Mouse (Mus musculus): ENCODE measurements around the gene Gnb1. TPM values are rescaled to one million over a fixed set of nuclear protein-coding genes. Genes with fewer than 3 reads are reported as not detected.
A peak's percentile ranks its signal among the peaks of the same experiment; 100 is the strongest.

Gene Gnb1
- polyA plus RNA-seq, 1 experiment from 2014 or later, result 1,263 TPM

DNA sequence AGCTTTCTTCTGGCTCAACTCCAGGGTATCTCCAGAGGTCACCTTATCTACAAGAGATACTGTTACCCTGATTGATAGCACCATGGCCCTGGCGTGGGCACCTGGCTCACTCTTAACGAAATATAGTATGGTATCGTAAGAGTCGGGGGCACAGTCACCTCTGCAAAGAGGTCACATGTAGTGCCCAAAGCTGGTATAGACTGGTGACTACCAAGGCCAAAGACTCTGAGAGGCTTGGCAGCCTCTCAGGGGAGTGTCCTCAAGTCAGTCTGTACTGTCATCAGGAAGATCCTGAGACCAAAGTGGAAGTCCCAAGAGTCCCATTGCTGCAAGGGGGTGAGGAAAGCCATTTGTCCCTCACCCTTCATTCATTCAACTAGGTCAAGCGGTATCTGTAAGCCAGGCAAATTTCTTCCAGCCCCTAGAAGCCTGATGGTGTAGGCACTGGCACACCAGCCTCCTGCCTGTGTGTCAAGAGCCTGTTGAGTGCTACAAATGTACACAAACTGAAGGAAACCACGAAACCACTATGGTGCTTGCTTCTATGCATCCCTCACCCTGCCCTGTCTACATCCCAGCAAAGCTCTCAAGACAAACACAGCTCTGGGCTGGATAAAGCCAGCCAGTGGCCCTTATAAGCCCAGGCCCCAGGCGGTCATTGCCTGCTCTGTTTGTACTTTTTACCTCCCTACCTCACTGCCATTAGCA is 100.0 kb downstream of the Gnb1 start:
- H3K9ac ChIP-seq (replicated peaks; ENCODE audit: low read length), result no peak overlapping the region
- H3K27ac ChIP-seq (replicated peaks; ENCODE audit: low read depth, low read length), result no peak overlapping the region
- H3K4me2 ChIP-seq (ENCODE audit: low read length), result no peak overlapping the region
- DNase-seq, result no peak
- 88% methylated on average over 7 of the region's 7 CpGs for WGBS
- no peak for ATAC-seq (ENCODE audit: low FRiP score, low TSS enrichment)
- no peak overlapping the region for H3K4me3 ChIP-seq (replicated peaks; ENCODE audit: low read depth, low read length)
- H3K4me1 ChIP-seq (ENCODE audit: control insufficient read depth, insufficient read depth, low read length), result no peaks in the 10 kb centered on the region
- H3K36me3 ChIP-seq (ENCODE audit: control insufficient read depth, insufficient read depth, low read length), result peaks cover 49% of the 10 kb centered on the region
- H3K9me3 ChIP-seq (ENCODE audit: control insufficient read depth, low read length), result no peaks in the 10 kb centered on the region
- H3K27me3 ChIP-seq (ENCODE audit: control insufficient read depth, insufficient read depth, low read length), result no peaks in the 10 kb centered on the region

DNA sequence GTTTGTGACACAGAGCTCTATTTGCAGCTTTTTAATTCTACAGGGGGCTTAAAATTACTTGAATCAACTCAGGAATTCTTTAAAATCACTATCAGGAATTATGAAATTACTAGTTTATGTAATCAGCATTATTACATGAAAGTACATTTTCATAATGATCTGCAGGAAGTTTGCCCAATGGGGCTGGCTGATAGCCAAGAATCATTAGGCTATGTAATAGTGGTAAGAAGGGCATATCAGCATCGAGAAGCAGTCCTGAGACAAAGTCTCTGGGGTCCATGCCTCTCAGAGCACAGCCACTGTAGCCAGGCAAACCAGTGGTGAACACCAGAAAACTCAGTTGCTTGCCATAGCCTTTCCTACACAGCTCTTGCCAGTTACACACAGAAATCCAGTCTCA is 102.6 kb downstream of the Gnb1 start:
- WGBS, result 54% methylated on average over 1 of the region's 1 CpGs
- DNase-seq (no peak), ATAC-seq (ENCODE audit: low FRiP score, low TSS enrichment) (no peak)
- Histone ChIP-seq H3K4me2 (ENCODE audit: low read length) (no peak overlapping the region), H3K4me3 (replicated peaks; ENCODE audit: low read depth, low read length) (no peak overlapping the region), H3K9me3 (ENCODE audit: control insufficient read depth, low read length) (no peaks in the 10 kb centered on the region), H3K36me3 (ENCODE audit: control insufficient read depth, insufficient read depth, low read length) (peaks cover 23% of the 10 kb centered on the region), H3K27ac (replicated peaks; ENCODE audit: low read depth, low read length) (no peak overlapping the region), H3K4me1 (ENCODE audit: control insufficient read depth, insufficient read depth, low read length) (no peaks in the 10 kb centered on the region), H3K9ac (replicated peaks; ENCODE audit: low read length) (no peak overlapping the region), H3K27me3 (ENCODE audit: control insufficient read depth, insufficient read depth, low read length) (no peaks in the 10 kb centered on the region)

DNA sequence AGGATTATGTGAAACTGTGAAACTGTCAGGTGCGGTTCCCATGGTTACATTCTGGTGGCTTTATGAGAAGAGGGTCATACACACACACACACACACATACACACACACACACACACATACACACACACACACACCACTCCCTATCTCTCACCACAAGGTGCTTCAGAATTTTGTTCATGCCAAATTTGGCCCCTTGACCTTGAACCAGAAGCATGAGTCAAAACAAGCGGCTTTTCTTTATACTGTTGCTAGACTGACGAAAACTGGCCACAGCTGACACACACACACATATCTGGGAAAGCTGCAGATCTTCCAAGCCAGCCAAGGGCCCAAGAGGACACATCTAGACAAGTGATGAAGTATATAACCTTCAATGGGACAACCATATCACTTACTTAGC is 104.6 kb downstream of the Gnb1 start:
- Histone ChIP-seq H3K4me2 (ENCODE audit: low read length) (no peak overlapping the region), H3K9me3 (ENCODE audit: control insufficient read depth, low read length) (no peaks in the 10 kb centered on the region), H3K36me3 (ENCODE audit: control insufficient read depth, insufficient read depth, low read length) (0 out of 2 replicates have a peak, but pooled peaks cover 4% of the 10 kb centered on the region), H3K27ac (replicated peaks; ENCODE audit: low read depth, low read length) (no peak overlapping the region), H3K4me1 (ENCODE audit: control insufficient read depth, insufficient read depth, low read length) (no peaks in the 10 kb centered on the region), H3K9ac (replicated peaks; ENCODE audit: low read length) (no peak overlapping the region), H3K27me3 (ENCODE audit: control insufficient read depth, insufficient read depth, low read length) (no peaks in the 10 kb centered on the region), H3K4me3 (replicated peaks; ENCODE audit: low read depth, low read length) (no peak overlapping the region)
- ATAC-seq (ENCODE audit: low FRiP score, low TSS enrichment) (no peak), DNase-seq (no peak)
- WGBS, result 82% methylated on average over 3 of the region's 3 CpGs

DNA sequence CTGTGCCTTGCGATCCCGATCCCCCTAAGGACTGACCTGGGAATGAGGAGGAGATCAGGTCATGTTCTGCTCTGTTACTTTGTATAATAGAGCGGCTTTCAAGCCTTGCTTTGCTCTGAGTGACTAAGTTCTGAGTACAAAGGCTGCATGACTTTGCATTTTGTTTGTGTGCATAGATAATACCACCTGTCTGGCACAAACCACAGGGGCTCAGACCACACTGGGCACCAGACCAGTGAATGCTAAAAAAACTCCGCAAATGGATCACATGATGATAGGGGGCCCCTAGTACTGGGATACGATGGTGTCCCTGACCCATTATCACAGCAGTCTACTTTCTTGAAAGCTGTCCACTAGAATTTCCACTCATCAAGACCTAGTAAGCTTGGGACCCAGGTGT is 105.4 kb downstream of the Gnb1 start:
- Histone ChIP-seq H3K4me1 (ENCODE audit: control insufficient read depth, insufficient read depth, low read length) (no peaks in the 10 kb centered on the region), H3K27ac (replicated peaks; ENCODE audit: low read depth, low read length) (no peak overlapping the region), H3K4me3 (replicated peaks; ENCODE audit: low read depth, low read length) (no peak overlapping the region), H3K27me3 (ENCODE audit: control insufficient read depth, insufficient read depth, low read length) (no peaks in the 10 kb centered on the region), H3K9ac (replicated peaks; ENCODE audit: low read length) (no peak overlapping the region), H3K36me3 (ENCODE audit: control insufficient read depth, insufficient read depth, low read length) (no peaks in the 10 kb centered on the region), H3K9me3 (ENCODE audit: control insufficient read depth, low read length) (no peaks in the 10 kb centered on the region), H3K4me2 (ENCODE audit: low read length) (no peak overlapping the region)
- WGBS, result 75% methylated on average over 5 of the region's 5 CpGs
- ATAC-seq (ENCODE audit: low FRiP score, low TSS enrichment) (no peak), DNase-seq (no peak)

DNA sequence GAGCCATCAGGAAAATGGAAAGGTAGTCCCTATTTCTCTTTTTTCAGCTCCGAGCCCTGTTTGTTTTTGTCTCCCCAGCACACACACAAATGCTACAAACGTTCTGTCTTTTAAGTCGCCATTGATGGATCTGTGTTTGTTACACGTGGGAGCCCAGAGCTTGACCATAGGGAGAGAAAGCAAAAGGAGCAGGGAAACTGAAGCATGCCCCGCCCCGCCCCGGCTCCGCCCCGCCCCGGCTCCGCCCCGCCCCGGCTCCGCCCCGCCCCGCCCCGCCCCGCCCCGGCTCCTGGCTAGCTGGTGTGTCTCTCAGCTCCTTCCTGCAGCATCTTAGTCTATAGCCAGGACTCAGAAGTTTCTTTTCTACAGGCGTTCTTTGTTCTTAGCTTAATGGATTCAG is 107.4 kb downstream of the Gnb1 start:
- Histone ChIP-seq H3K4me1 (ENCODE audit: control insufficient read depth, insufficient read depth, low read length) (0 out of 2 replicates have a peak, but pooled peaks cover 11% of the 10 kb centered on the region), H3K27me3 (ENCODE audit: control insufficient read depth, insufficient read depth, low read length) (no peaks in the 10 kb centered on the region), H3K9ac (replicated peaks; ENCODE audit: low read length) (no peak overlapping the region), H3K9me3 (ENCODE audit: control insufficient read depth, low read length) (no peaks in the 10 kb centered on the region), H3K27ac (replicated peaks; ENCODE audit: low read depth, low read length) (no peak overlapping the region), H3K36me3 (ENCODE audit: control insufficient read depth, insufficient read depth, low read length) (peaks cover 4% of the 10 kb centered on the region; the same call in 1 of the 2 replicates), H3K4me2 (ENCODE audit: low read length) (no peak overlapping the region), H3K4me3 (replicated peaks; ENCODE audit: low read depth, low read length) (no peak overlapping the region)
- ATAC-seq (ENCODE audit: low FRiP score, low TSS enrichment) (no peak), DNase-seq (no peak)
- 23% methylated on average over 17 of the region's 20 CpGs for WGBS

DNA sequence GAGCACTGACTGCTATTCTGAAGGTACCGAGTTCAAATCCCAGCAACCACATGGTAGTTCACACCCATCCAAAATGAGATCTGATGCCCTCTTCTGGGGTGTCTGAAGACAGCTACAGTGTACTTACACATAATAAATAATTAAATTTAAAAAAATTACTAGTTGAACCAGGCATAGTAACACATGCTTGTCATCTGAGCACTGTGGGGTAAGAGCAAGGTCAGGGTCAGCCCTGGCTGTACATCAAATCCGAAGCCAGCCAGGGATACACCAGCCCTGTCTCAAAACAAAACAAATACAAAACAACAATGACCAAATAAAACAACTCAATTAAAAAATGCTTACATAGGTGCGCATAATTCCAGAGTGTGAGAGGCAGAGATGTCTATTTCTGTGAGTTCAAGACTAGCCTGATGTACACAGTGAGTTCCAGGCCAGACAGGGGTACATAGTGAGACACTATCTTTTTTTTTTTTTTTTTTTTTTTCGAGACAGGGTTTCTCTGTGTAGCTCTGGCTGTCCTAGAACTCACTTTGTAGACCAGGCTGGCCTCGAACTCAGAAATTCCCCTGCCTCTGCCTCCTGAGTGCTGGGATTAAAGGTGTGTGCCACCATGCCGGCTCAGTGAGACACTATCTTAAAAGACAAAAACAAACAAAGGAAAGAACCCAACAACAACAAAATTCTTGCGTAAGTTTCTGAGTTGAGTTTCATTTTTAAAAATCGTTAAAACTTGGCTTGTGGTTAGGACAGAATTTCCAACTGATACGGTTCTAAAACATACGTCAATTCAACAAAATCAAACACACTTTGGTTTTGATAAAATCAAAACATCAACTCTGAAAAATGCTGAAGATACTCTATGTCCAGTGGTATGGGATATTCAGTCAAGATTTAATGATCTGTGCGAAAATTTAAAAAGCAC is 109.0 kb downstream of the Gnb1 start:
- no peak for DNase-seq
- peak overlapping the region; percentile 88 for H3K4me2 ChIP-seq (ENCODE audit: low read length)
- H3K4me3 ChIP-seq (replicated peaks; ENCODE audit: low read depth, low read length), result peak overlapping the region; percentile 96
- H3K27me3 ChIP-seq (ENCODE audit: control insufficient read depth, insufficient read depth, low read length), result no peaks in the 10 kb centered on the region
- H3K4me1 ChIP-seq (ENCODE audit: control insufficient read depth, insufficient read depth, low read length), result 0 out of 2 replicates have a peak, but pooled peaks cover 11% of the 10 kb centered on the region
- peaks cover 13% of the 10 kb centered on the region; the same call in 1 of the 2 replicates for H3K36me3 ChIP-seq (ENCODE audit: control insufficient read depth, insufficient read depth, low read length)
- WGBS, result 89% methylated on average over 10 of the region's 11 CpGs
- ATAC-seq (ENCODE audit: low FRiP score, low TSS enrichment), result no peak
- peak overlapping the region; percentile 94 for H3K9ac ChIP-seq (replicated peaks; ENCODE audit: low read length)
- H3K9me3 ChIP-seq (ENCODE audit: control insufficient read depth, low read length), result no peaks in the 10 kb centered on the region
- H3K27ac ChIP-seq (replicated peaks; ENCODE audit: low read depth, low read length), result peak overlapping the region; percentile 100

DNA sequence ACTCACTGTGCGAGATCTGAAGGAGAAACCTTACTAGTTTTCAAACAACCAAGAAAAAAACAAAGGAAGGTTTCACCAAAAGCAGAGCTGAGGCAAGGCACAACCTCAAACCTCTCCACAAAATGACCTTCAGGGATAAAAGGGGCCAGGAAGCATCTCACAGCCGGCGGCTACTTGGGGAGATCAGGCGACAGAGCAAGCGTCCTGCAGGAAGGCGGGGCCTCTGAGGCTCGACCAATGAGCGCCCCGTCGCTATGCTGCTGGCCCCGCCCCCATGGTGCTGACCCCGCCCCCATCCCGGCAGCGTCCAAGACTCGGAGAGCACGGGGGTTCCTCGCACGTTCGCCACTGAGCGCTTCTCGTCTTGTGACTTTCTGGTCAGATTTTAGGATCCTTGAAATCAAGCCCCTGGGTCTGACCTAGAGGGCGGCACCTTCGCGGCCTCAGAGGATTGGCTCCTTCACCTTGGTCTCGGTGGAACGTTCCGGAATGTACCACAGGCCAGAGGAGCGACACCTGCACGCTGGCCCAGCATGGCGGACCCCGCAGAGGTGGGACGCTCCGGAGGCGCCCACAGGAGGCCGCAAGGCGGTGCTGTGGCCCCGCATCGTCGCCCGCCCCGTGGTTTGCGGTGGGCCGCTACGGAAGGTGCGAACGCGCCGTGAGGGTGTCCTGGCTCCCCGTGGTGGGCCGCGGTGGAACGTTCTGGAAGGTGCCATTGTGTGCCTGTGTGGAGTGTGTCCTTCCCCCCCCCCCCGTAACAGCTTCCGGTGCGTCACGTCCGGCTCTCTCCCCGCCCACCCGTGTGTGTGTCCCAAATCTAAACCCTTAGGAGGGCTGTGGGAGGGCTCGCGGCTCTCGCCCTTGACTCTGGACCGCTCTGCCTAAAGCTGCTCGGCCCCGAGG is 110.2 kb downstream of the Gnb1 start, which contains the start of gene Slc35e2:
TSS of gene Slc35e2 (plus strand) at position 326 of the 906 bp plus-strand sequence.
- peak within 1 kb of the TSS; percentile 88 for H3K4me2 ChIP-seq (ENCODE audit: low read length)
- H3K9ac ChIP-seq (replicated peaks; ENCODE audit: low read length), result peak within 1 kb of the TSS; percentile 94
- 1% methylated on average over 65 of the region's 65 CpGs for WGBS
- no peaks in the 10 kb centered on the region for H3K9me3 ChIP-seq (ENCODE audit: control insufficient read depth, low read length)
- ATAC-seq (ENCODE audit: low FRiP score, low TSS enrichment) (peak; percentile 96), DNase-seq (peak; percentile 97)
- peaks cover 15% of the 10 kb centered on the region for H3K36me3 ChIP-seq (ENCODE audit: control insufficient read depth, insufficient read depth, low read length)
- H3K27me3 ChIP-seq (ENCODE audit: control insufficient read depth, insufficient read depth, low read length), result no peaks in the 10 kb centered on the region
- peak within 1 kb of the TSS; percentile 100 for H3K27ac ChIP-seq (replicated peaks; ENCODE audit: low read depth, low read length)
- 0 out of 2 replicates have a peak, but pooled peaks cover 11% of the 10 kb centered on the region for H3K4me1 ChIP-seq (ENCODE audit: control insufficient read depth, insufficient read depth, low read length)
- peak within 1 kb of the TSS; percentile 96 for H3K4me3 ChIP-seq (replicated peaks; ENCODE audit: low read depth, low read length)

DNA sequence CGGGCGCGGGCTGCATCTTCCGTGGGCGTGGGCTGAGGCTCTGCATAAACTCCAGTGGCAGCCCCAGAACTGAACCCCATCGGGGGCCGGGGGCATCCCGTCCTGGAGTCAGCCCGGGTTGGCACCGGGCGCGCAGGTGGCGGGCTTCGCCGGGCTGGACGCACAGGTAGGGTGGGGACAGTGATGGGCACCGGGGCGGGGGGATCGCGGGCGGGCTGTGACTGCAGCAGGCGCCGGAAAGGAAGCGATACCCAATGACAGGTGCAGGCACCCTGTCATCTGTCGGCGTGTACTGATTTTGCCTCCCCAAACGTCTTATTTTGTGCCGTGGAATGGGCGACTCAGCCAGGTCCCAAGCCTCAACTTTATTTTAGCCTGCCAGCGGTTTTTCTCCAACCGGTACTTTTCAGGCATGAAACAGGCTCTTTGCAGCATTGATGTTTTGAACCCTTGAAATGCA is 110.9 kb downstream of the Gnb1 start:
- Histone ChIP-seq H3K4me1 (ENCODE audit: control insufficient read depth, insufficient read depth, low read length) (0 out of 2 replicates have a peak, but pooled peaks cover 11% of the 10 kb centered on the region), H3K9ac (replicated peaks; ENCODE audit: low read length) (peak overlapping the region; percentile 94), H3K4me2 (ENCODE audit: low read length) (peak overlapping the region; percentile 88), H3K27me3 (ENCODE audit: control insufficient read depth, insufficient read depth, low read length) (no peaks in the 10 kb centered on the region), H3K27ac (replicated peaks; ENCODE audit: low read depth, low read length) (peak overlapping the region; percentile 100), H3K9me3 (ENCODE audit: control insufficient read depth, low read length) (no peaks in the 10 kb centered on the region), H3K4me3 (replicated peaks; ENCODE audit: low read depth, low read length) (peak overlapping the region; percentile 96), H3K36me3 (ENCODE audit: control insufficient read depth, insufficient read depth, low read length) (peaks cover 19% of the 10 kb centered on the region)
- no peak for ATAC-seq (ENCODE audit: low FRiP score, low TSS enrichment)
- no peak for DNase-seq
- WGBS, result 2% methylated on average over 31 of the region's 31 CpGs

Measured in midbrain, embryonic 14.5 days (tissue).